Mouse (Mus musculus) forebrain, embryonic 13.5 days (tissue): ENCODE results near the gene Zfp235. TPM values are rescaled to one million over a fixed set of nuclear protein-coding genes. Genes with fewer than 3 reads are reported as not detected.

Source experiments
- ATAC-seq: fragments of 200-750 bp; cut with Nextera tagmentation; 2 replicates; pipeline ENCODE4 v1.8.0; 2017
- H3K27ac ChIP-seq: fragments of 300-500 bp; sonication (generic); 2 replicates; pipeline ENCODE4 v1.5.1; 2015; ENCODE audit warnings: inconsistent platforms, mild to moderate bottlenecking, moderate library complexity
- H3K27me3 ChIP-seq: fragments of 300-500 bp; sonication (generic); 2 replicates; pipeline ENCODE4 v1.6.1; 2015; ENCODE audit warnings: mild to moderate bottlenecking, inconsistent platforms
- H3K36me3 ChIP-seq: fragments of 300-500 bp; sonication (generic); 2 replicates; pipeline ENCODE4 v1.6.1; 2015; ENCODE audit warnings: mild to moderate bottlenecking, inconsistent platforms; ENCODE audit not compliant: poor library complexity, severe bottlenecking
- H3K4me1 ChIP-seq: fragments of 300-500 bp; sonication (generic); 2 replicates; pipeline ENCODE4 v1.6.1; 2015; ENCODE audit warnings: inconsistent platforms
- H3K4me2 ChIP-seq: fragments of 300-500 bp; sonication (generic); 2 replicates; pipeline ENCODE4 v1.6.1; 2015; ENCODE audit warnings: inconsistent platforms, mild to moderate bottlenecking, moderate library complexity
- H3K4me3 ChIP-seq: fragments of 300-500 bp; sonication (generic); 2 replicates; pipeline ENCODE4 v1.5.1; 2015; ENCODE audit warnings: mild to moderate bottlenecking, inconsistent platforms
- H3K9ac ChIP-seq: fragments of 300-500 bp; sonication (generic); 2 replicates; pipeline ENCODE4 v1.6.1; 2015; ENCODE audit warnings: mild to moderate bottlenecking, inconsistent platforms
- H3K9me3 ChIP-seq: fragments of 300-500 bp; sonication (generic); replicated peaks from 2 replicates; pipeline ENCODE4 v1.6.1; 2016; ENCODE audit warnings: inconsistent platforms
- WGBS: fragments of 180-500 bp; shearing (Covaris S2); methylation state at CpG from one replicate; pipeline ENCODE4 v1.1.7; 2015; 5-methylcytosine and 5-hydroxymethylcytosine counted together
- polyA plus RNA-seq: library from polyadenylated mRNA; unstranded; fragments of >200 nt; fragmentation: Nextera tagmentation; extraction: Ambion mirVana; gene quantifications from 2 replicates; pipeline ENCODE4 v1.2.1, GENCODE M21; 2015

Zfp235 gene
- polyA plus RNA-seq = 18.7 and 18.8 TPM in 2 replicates

DNA sequence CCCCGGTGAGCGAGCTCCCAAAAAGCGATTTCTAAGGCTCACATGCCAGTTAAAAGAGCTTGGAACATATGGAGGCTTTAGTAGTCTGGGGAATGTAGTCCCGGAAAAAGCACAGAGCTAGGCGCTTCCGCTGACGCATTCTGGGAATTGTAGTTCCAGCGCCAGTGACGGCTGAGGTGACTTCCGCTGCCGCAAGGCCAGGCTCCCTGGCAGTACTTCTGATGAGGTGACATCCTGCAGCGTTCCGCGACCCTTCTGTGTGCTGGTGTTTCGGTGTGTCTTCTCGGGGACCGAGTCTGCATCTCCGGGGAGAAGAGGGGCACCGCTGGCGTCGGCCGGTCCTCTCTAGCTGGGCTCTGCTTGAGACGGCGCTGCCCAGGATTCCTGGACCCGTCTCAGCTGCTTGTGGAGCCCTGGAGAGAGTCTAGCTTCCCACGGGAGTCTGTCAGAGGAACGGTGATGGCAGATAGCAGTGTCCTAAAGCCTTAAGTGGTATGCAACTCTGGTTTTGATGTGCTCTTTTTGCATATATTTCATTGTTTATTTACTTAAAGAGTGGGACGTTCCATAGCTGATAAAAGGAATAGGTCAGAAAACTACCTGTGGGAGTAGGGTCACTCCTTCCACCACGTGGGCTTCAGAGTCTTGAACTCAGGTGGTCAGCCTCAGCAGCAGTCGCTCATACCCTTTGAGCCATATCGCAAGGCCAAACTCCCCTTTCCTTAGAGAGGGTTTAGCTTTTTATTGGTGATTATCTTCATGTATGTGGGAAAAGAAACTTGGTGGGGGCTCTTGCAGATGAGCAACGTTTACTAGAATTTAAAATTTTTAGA lies at the start of gene Zfp235:
Zfp235 (plus strand) TSS at position 174 of the 833 bp plus-strand sequence.
- H3K27me3 ChIP-seq = no peaks in the 10 kb centered on the region

DNA sequence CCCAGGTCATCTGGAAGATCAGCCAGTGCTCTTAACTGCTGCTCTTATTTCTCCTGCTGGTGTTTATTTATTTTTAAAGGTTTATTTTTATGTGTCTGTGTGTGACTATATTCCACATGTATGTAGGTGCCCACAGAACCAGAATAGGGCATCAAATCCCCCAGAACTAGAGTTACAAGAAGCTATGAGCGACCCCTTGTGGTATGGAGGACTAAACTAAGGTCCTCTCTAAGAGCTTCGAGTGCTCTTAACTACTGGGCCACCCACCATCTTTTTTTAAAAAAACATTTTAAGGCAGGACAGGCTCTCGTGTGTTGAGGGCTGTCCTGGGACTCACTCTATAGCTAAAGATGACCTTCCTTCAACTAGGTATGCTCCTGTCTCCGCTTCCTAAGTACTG lies 47.1 kb upstream of the Zfp235 start:
- no peak overlapping the region for H3K9ac ChIP-seq
- no peak overlapping the region for H3K4me3 ChIP-seq
- WGBS = 98% methylated on average over 4 of the region's 4 CpGs
- peaks cover 29% of the 10 kb centered on the region for H3K9me3 ChIP-seq
- no peak for ATAC-seq
- peaks cover 16% of the 10 kb centered on the region for H3K4me1 ChIP-seq
- H3K36me3 ChIP-seq = peaks cover 60% of the 10 kb centered on the region
- no peak overlapping the region for H3K27ac ChIP-seq
- no peak overlapping the region for H3K4me2 ChIP-seq
- H3K27me3 ChIP-seq = no peaks in the 10 kb centered on the region

More for the DNA sequence above, at the start of gene Zfp235:
- Histone ChIP-seq H3K9me3 (no peaks in the 10 kb centered on the region), H3K4me1 (peaks cover 21% of the 10 kb centered on the region), H3K9ac (peak within 1 kb of the TSS; percentile 81), H3K4me2 (peak within 1 kb of the TSS; percentile 79), H3K27ac (peak within 1 kb of the TSS; percentile 40; the same call in 1 of the 2 replicates), H3K4me3 (peak within 1 kb of the TSS; percentile 74), H3K36me3 (peaks cover 36% of the 10 kb centered on the region)
- 3% methylated on average over 32 of the region's 32 CpGs for WGBS
- ATAC-seq = peak; percentile 97

DNA sequence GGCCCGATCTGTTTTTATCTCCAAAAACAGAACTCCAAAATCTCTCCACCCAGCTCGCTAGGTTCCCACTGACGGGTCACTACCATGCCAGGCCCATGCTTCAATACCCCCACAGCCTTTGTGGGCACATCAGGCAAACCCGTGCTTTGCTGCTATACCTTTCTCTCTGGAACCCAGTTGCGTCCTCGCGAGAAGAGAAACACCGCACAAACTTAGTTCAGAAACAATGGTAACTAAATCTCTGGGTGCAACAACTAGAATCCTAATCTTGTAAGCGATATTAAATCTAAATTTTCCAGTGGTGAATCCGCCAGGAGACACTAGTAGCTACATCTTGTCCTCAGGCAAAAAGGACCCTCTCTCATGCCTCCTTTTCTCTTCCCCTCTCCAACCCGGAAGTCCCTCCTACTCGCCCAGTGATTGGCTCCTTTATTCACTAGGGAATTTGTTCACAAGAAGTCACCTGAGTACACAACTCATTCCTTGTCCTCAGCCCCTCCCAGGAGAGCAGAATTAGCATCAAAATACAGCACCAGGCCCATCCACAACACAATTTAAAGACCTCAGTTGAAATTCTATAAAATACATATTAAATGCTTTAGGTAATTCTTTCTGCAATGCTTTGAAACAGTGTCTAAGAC lies 46.4 kb upstream of the Zfp235 start:
- Histone ChIP-seq H3K9me3 (peaks cover 33% of the 10 kb centered on the region), H3K4me3 (no peak overlapping the region), H3K27me3 (no peaks in the 10 kb centered on the region), H3K4me2 (no peak overlapping the region), H3K36me3 (peaks cover 62% of the 10 kb centered on the region), H3K27ac (no peak overlapping the region), H3K9ac (no peak overlapping the region), H3K4me1 (peaks cover 13% of the 10 kb centered on the region)
- ATAC-seq = no peak
- WGBS = 97% methylated on average over 12 of the region's 12 CpGs

DNA sequence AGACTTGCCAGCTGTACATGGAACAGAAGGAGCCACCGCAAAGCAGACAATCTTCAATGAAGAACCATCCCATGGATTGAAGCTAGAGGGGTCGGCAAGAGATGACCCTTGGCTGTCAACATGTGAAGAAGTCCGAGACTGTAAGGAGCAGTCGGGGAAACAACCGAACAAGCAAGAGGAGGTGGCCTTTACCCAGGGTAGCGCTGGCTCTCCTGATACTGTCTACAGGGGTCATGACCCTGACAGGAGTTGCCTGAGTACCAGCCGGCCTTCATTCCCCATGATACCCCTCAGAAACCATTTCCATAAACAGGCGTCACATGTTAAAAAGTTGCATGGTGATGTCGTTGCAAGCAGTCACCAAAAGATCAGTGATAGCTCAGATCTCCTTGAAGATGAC lies 29.6 kb upstream of the Zfp235 start:
- peaks cover 100% of the 10 kb centered on the region for H3K36me3 ChIP-seq
- no peak for ATAC-seq
- no peak overlapping the region for H3K4me3 ChIP-seq
- WGBS = 98% methylated on average over 9 of the region's 9 CpGs
- no peaks in the 10 kb centered on the region for H3K27me3 ChIP-seq
- H3K4me2 ChIP-seq = no peak overlapping the region
- H3K27ac ChIP-seq = no peak overlapping the region
- peaks cover 91% of the 10 kb centered on the region for H3K9me3 ChIP-seq
- H3K9ac ChIP-seq = no peak overlapping the region
- H3K4me1 ChIP-seq = no peaks in the 10 kb centered on the region

DNA sequence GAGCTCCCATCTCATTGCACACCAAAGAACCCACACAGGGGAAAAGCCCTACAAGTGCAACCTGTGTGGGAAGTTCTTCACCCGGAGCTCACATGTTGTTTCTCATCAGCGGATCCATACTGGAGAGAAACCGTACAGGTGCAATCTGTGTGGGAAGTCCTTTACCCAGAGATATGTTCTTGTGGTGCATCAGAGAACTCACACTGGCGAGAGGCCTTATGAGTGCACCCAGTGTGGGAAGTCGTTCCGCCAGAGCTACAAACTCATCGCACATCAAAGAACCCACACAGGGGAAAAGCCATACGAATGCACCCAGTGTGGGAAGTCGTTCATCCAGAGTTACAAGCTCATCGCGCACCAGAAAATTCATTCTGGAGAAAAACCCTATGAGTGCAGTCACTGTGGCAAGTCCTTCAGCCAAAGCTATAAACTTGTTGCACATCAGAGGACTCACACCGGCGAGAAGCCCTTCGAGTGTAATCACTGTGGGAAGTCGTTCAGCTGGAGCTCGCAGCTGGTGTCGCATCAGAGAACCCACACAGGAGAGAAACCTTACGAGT lies 28.7 kb upstream of the Zfp235 start:
- H3K4me2 ChIP-seq = no peak overlapping the region
- no peaks in the 10 kb centered on the region for H3K27me3 ChIP-seq
- no peak overlapping the region for H3K9ac ChIP-seq
- no peak for ATAC-seq
- no peaks in the 10 kb centered on the region for H3K4me1 ChIP-seq
- no peak overlapping the region for H3K27ac ChIP-seq
- no peak overlapping the region for H3K4me3 ChIP-seq
- H3K9me3 ChIP-seq = peaks cover 92% of the 10 kb centered on the region
- WGBS = 95% methylated on average over 18 of the region's 18 CpGs
- H3K36me3 ChIP-seq = peaks cover 98% of the 10 kb centered on the region

DNA sequence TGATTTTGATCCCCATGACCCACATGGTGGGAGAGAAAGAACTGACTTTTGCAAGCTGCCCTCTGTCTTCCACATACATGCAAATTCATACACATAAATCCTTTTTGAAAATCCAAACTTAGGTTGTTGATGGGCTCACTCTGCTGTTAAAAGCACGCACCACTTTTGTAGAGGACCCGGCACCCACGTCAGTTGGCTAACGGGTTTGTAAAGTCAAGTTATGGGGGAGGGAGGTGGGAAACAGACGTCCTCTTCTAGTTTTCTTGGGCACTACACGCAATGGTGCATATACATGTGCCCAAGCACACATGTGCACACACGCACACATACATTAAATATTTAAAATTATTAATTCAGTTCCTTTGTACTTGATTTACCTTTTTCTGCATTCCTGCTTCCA lies 23.1 kb upstream of the Zfp235 start:
- ATAC-seq = no peak
- Histone ChIP-seq H3K4me2 (no peak overlapping the region), H3K36me3 (peaks cover 42% of the 10 kb centered on the region), H3K9me3 (peaks cover 42% of the 10 kb centered on the region), H3K4me1 (peaks cover 9% of the 10 kb centered on the region), H3K27ac (no peak overlapping the region), H3K9ac (no peak overlapping the region), H3K27me3 (no peaks in the 10 kb centered on the region), H3K4me3 (no peak overlapping the region)
- 95% methylated on average over 7 of the region's 7 CpGs for WGBS

DNA sequence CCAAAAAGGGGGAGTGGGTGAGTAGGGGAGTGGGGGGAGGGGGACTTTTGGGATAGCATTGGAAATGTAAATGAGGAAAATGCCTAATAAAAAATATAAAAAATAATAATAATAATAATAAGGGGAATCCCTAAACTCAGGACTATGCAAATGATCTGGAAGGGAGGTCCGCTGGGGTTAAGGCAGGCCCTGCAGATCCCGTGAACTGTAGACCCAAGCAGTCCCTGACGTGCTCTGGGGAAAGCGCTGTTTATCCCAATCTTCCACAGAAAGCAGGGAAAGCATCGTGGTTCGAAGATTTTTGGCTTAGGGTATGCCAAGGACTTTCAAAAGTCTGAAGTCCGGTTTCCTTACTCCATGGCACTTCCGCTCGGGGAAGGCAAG lies 22.2 kb upstream of the Zfp235 start:
- Histone ChIP-seq H3K4me3 (peak overlapping the region; percentile 71), H3K27ac (no peak overlapping the region), H3K27me3 (no peaks in the 10 kb centered on the region), H3K4me1 (peaks cover 9% of the 10 kb centered on the region), H3K9ac (peak overlapping the region; percentile 56; the same call in 1 of the 2 replicates), H3K9me3 (peaks cover 32% of the 10 kb centered on the region), H3K36me3 (peaks cover 33% of the 10 kb centered on the region), H3K4me2 (peak overlapping the region; percentile 79)
- WGBS = 5% methylated on average over 9 of the region's 9 CpGs
- peak; percentile 81 for ATAC-seq

DNA sequence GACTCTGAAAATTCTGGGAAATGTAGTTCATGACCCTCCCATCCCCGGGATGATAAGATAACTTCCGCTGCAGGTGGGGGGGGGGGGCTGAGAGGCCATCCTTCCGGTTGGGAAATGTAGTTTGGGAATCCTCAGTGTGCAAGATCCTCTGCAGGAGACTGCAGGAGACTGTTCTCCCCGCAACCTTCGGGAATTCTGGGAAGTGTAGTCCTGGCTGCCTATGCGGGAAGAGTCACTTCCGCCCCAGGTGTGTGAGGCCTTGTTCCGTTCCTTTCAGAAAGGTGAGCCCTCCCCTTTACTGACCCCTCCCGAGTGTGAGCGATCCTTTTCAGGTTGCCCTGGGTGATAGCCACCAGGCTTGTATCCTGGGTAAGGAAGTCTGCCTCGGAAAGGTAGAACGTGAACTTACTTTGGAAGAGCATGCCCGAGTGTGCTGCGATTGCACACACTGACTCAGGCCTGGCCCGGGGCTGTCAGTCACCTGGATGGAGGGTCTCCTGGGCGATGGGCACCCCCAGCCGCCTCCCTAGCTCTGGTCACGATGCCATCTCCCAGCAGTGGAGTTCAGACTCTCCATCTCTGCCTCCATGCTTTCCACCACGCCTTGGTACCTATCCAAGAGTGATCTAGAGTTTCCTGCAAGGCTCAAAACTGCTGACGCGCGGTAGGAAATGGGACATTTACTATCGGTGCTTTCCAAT lies 21.7 kb upstream of the Zfp235 start, which contains the start of gene Zfp112:
Zfp112 (plus strand) TSS at position 159 of the 701 bp plus-strand sequence.
- H3K9me3 ChIP-seq = peaks cover 27% of the 10 kb centered on the region
- H3K36me3 ChIP-seq = peaks cover 28% of the 10 kb centered on the region
- no peaks in the 10 kb centered on the region for H3K27me3 ChIP-seq
- peak within 1 kb of the TSS; percentile 71 for H3K4me3 ChIP-seq
- H3K4me1 ChIP-seq = peaks cover 9% of the 10 kb centered on the region
- H3K4me2 ChIP-seq = peak within 1 kb of the TSS; percentile 79
- peak; percentile 97 for ATAC-seq
- WGBS = 1% methylated on average over 23 of the region's 23 CpGs
- H3K9ac ChIP-seq = peak within 1 kb of the TSS; percentile 79
- H3K27ac ChIP-seq = peak within 1 kb of the TSS; percentile 37

DNA sequence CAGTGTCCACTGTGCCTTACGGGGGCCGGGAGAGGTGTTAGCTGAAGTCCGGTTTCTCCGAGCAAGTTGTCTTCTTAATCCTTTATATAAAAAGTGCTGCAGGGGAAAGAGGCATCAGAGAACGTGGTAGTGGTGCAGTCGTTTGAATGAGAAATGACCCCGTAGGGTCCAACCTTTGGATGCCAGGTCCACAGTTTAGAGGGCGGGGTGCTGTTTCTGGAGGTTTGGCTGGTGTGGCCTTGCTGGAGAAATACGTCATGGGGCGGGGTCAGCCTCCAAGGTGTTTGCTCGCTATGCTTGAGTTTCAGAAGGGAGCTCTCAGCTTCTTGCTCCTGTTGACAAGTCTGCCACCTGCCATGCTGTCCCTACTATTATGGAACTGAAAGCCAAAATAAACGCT lies 21.0 kb upstream of the Zfp235 start:
- peak overlapping the region; percentile 71 for H3K4me3 ChIP-seq
- no peaks in the 10 kb centered on the region for H3K27me3 ChIP-seq
- peaks cover 21% of the 10 kb centered on the region for H3K36me3 ChIP-seq
- peaks cover 9% of the 10 kb centered on the region for H3K4me1 ChIP-seq
- peaks cover 21% of the 10 kb centered on the region for H3K9me3 ChIP-seq
- H3K9ac ChIP-seq = peak overlapping the region; percentile 79
- peak overlapping the region; percentile 37 for H3K27ac ChIP-seq
- H3K4me2 ChIP-seq = peak overlapping the region; percentile 79
- WGBS = 9% methylated on average over 12 of the region's 12 CpGs
- no peak for ATAC-seq

DNA sequence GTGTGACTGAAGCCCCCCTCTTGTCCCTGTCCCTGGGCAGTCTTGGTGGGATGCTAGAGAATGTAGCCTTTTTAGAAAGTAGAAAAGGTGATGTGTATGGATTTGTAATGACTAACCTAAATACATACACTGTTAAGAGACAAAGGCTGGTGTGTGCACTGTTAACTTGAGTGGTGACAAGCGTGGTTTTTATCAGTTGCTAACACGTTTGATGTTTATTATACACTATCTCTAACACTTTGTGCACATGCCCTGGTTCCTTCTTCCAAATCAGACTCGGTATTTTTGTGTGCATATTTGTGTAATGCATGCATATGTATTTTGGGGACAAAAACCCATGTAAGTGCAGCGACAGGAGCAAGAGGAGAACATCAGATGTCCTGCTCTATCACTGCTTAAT lies 17.3 kb upstream of the Zfp235 start:
- WGBS = 80% methylated on average over 4 of the region's 4 CpGs

DNA sequence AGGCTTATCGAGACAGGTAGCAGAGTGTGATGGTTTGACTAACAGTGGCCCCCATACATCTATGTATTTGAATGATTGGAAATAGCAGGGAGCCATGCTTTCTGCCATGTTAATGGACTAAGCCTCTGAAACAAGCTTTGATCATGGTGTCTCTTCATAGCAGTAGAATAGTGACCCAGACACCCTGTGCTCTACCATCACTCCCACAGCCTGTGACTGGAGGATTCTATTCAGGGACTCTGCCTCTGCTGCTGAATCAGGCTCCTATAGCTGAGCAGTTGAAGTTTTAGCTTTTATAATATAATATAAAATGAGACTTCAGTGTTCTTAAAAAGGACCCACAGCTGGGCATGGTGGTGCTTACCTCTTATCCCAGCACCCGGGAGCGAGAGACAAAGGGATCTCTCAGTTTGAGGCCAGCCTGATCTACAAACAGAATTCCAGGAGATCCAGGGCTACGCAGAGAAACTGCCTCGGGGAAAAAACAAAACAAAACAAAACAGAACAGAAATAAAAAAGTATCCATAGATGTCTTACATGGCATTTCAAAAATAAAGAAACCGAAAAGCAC lies 459 bp upstream of the Zfp235 start:
- no peaks in the 10 kb centered on the region for H3K27me3 ChIP-seq
- WGBS = 20% methylated on average over 6 of the region's 6 CpGs
- H3K36me3 ChIP-seq = peaks cover 29% of the 10 kb centered on the region
- peaks cover 21% of the 10 kb centered on the region for H3K4me1 ChIP-seq
- peak overlapping the region; percentile 79 for H3K4me2 ChIP-seq
- peak overlapping the region; percentile 40; the same call in 1 of the 2 replicates for H3K27ac ChIP-seq
- no peaks in the 10 kb centered on the region for H3K9me3 ChIP-seq
- peak; percentile 66 for ATAC-seq
- H3K4me3 ChIP-seq = peak overlapping the region; percentile 74
- H3K9ac ChIP-seq = peak overlapping the region; percentile 81

More for the DNA sequence above, 17.3 kb upstream of the Zfp235 start:
- H3K9me3 ChIP-seq = no peaks in the 10 kb centered on the region
- no peak overlapping the region for H3K4me3 ChIP-seq
- H3K36me3 ChIP-seq = no peaks in the 10 kb centered on the region
- H3K9ac ChIP-seq = no peak overlapping the region
- no peak for ATAC-seq
- H3K4me2 ChIP-seq = no peak overlapping the region
- H3K4me1 ChIP-seq = peaks cover 9% of the 10 kb centered on the region
- H3K27ac ChIP-seq = no peak overlapping the region
- no peaks in the 10 kb centered on the region for H3K27me3 ChIP-seq
